Mouse (Mus musculus): ENCODE measurements around the gene Itprid1.

DNA sequence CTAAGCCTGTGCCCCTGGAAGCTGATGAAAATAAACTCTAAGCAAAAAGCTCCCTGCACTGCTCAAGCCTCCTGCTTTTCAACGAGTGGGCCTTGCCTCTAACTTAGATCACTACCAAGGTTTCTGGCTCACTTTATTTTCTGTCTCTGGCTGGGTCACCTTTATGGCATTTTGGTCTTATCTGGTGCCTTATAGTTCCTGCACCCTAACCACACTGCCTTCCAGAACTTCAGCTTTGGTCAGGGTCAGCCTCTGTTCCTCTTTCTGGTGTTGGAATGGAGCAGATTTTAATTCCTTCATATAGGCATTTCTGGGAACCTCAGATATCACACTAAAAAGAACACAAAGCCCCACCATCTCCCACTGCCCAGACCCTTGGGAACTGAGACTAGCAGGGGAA is 34.0 kb upstream of the Itprid1 start:
- no peak for TF ChIP-seq CTCF (conservative IDR thresholded peaks at IDR 0.05; ENCODE audit: insufficient read depth, insufficient read length, low read depth, low read length)
- no peak for TF ChIP-seq POLR2A (IDR thresholded peaks at IDR 0.05; ENCODE audit: low read depth, low read length)
